In the genomic region with DNA sequence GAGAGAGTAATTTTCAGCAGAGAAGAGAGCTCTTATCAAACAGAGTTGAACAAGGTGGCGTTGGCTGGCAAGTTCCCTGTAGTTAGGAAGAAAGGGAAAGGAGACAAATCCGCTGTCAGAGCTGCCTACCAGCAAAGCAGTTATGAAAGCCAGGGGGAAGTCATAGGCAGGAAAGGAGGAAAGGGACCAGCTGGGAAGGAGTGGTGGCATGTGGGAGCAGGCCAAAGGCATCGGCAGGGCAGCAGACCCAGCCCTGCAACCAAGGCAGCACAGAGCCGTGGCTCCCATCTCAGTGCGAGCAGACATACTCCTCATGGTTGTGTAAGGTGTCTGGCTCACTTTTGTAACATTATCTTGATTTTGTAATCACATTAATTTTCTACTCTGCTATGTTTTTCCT, we compare ENCODE assay signal across 16 mouse cellular contexts.
DNase-seq lines count a peak whose midpoint lies in the region; ATAC-seq and TF ChIP-seq lines count a peak whose summit lies in the region.
"Had no signal": no experiment of that assay in that cellular context is flagged by ENCODE, and none has a peak within 500 bp of the region (broad histone marks: within the 10 kb centered on the region; RNA-seq: fewer than 3 reads in every experiment).

No protein-coding gene starts in this region.

- H3K27ac ChIP-seq in heart, embryonic 10.5 days = 0 out of 2 replicates have a peak overlapping the region, but pooled peaks have one; percentile 22
- no peak overlapping the region for H3K27ac ChIP-seq in heart, embryonic 11.5 days (ENCODE audit: low read depth, low read length)
- H3K27ac ChIP-seq: embryonic facial prominence, embryonic 13.5 days; liver, embryonic 12.5 days; midbrain, embryonic 15.5 days had no signal

- no peak overlapping the region for H3K4me2 ChIP-seq in heart, embryonic 11.5 days
- H3K4me2 ChIP-seq: embryonic facial prominence, embryonic 13.5 days; liver, embryonic 12.5 days; midbrain, embryonic 15.5 days had no signal

- H3K27me3 ChIP-seq in heart, embryonic 10.5 days (ENCODE audit: insufficient read depth, poor library complexity, severe bottlenecking) = no peaks in the 10 kb centered on the region
- no peaks in the 10 kb centered on the region for H3K27me3 ChIP-seq in heart, embryonic 11.5 days (ENCODE audit: control insufficient read depth, insufficient read depth, low read length)
- H3K27me3 ChIP-seq: embryonic facial prominence, embryonic 13.5 days; liver, embryonic 12.5 days; midbrain, embryonic 15.5 days had no signal

- no peak for ATAC-seq in heart, embryonic 11.5 days (replicated peaks; ENCODE audit: insufficient number of reproducible peaks, low FRiP score, low TSS enrichment)
- ATAC-seq: forebrain, postnatal 0 days; liver, embryonic 12.5 days; midbrain, embryonic 15.5 days had no signal

- no peak for TF ChIP-seq CTCF in lung, adult 2 months (IDR thresholded peaks at IDR 0.05; ENCODE audit: insufficient read depth, low read length)

- no peaks in the 10 kb centered on the region for H3K9me3 ChIP-seq in heart, embryonic 10.5 days
- H3K9me3 ChIP-seq in heart, embryonic 11.5 days (replicated peaks; ENCODE audit: control insufficient read depth, low read length) = no peaks in the 10 kb centered on the region
- H3K9me3 ChIP-seq: embryonic facial prominence, embryonic 13.5 days; liver, embryonic 12.5 days; midbrain, embryonic 15.5 days had no signal

- no peak overlapping the region for H3K9ac ChIP-seq in heart, embryonic 11.5 days (ENCODE audit: low read depth, low read length)
- H3K9ac ChIP-seq: embryonic facial prominence, embryonic 13.5 days; forebrain, postnatal 0 days; liver, embryonic 12.5 days; midbrain, embryonic 15.5 days had no signal

- intact Hi-C loops in gastrocnemius, postnatal 14 days (cut with DNase I; ENCODE audit: low total_unique reads) = no loop called here
- intact Hi-C loops in left cerebral cortex, postnatal 14 days (cut with DNase I) = no loop called here

- no peak for DNase-seq in heart, embryonic 10.5 days (ENCODE audit: low spot score)
- DNase-seq in adrenal gland, postnatal 10 days = peak; percentile 36
- peak; percentile 43 for DNase-seq in lung, adult 2 months
- DNase-seq in lung, postnatal 36 days = peak; percentile 72
- no peak for DNase-seq in gastrocnemius, postnatal 14 days
- DNase-seq in left cerebral cortex, postnatal 14 days (ENCODE audit: low spot score in 2 of 2) = no peak
- DNase-seq: cerebellum, adult 8-10 months; forebrain, postnatal 0 days; gastrocnemius, postnatal 10 days; left cerebral cortex, postnatal 4 days; right cerebral cortex, postnatal 4 days; thymus, postnatal 4 days had no signal

- TF ChIP-seq POLR2A in lung, adult 2 months (IDR thresholded peaks at IDR 0.05; ENCODE audit: borderline replicate concordance, extremely low read depth, low read depth, low read length) = no peak

- no peaks in the 10 kb centered on the region for H3K36me3 ChIP-seq in heart, embryonic 10.5 days
- no peaks in the 10 kb centered on the region for H3K36me3 ChIP-seq in heart, embryonic 11.5 days (ENCODE audit: control insufficient read depth, insufficient read depth, low read length)
- H3K36me3 ChIP-seq: embryonic facial prominence, embryonic 13.5 days; liver, embryonic 12.5 days; midbrain, embryonic 15.5 days had no signal

- WGBS in heart, embryonic 10.5 days = 65% methylated on average over 5 of the region's 5 CpGs
- 54% methylated on average over 5 of the region's 5 CpGs for WGBS in heart, embryonic 11.5 days (ENCODE audit: insufficient replicate concordance)
- 33% methylated on average over 5 of the region's 5 CpGs for WGBS in lung, adult 2 months

- H3K4me1 ChIP-seq in heart, embryonic 10.5 days = peaks cover 13% of the 10 kb centered on the region
- 0 out of 2 replicates have a peak, but pooled peaks cover 4% of the 10 kb centered on the region for H3K4me1 ChIP-seq in heart, embryonic 11.5 days (ENCODE audit: control insufficient read depth, insufficient read depth, low read length)
- H3K4me1 ChIP-seq in lung, adult 2 months (ENCODE audit: control insufficient read depth, insufficient read depth, low read length) = no peaks in the 10 kb centered on the region; the same call in none of the 2 replicates
- H3K4me1 ChIP-seq: liver, embryonic 12.5 days; midbrain, embryonic 15.5 days had no signal

- H3K4me3 ChIP-seq in heart, embryonic 10.5 days = no peak overlapping the region
- no peak overlapping the region for H3K4me3 ChIP-seq in heart, embryonic 11.5 days (ENCODE audit: low read depth, low read length)
- no peak overlapping the region for H3K4me3 ChIP-seq in lung, adult 2 months (replicated peaks; ENCODE audit: extremely low read depth, low read depth, low read length)
- H3K4me3 ChIP-seq: embryonic facial prominence, embryonic 13.5 days; liver, embryonic 12.5 days; midbrain, embryonic 15.5 days had no signal

Comparison
In these comparisons a context has a peak if more than half of its experiments do, and no peak if none do; other contexts are left out.
1. DNase-seq: peak in adrenal gland, postnatal 10 days (single experiment), lung, adult 2 months (single experiment) and lung, postnatal 36 days (single experiment); none in heart, embryonic 10.5 days (single experiment), gastrocnemius, postnatal 14 days (single experiment) and left cerebral cortex, postnatal 14 days (0 of 2).